Mouse (Mus musculus): Measurements from ENCODE around the gene Gpatch3.

The Gpatch3 gene

DNA sequence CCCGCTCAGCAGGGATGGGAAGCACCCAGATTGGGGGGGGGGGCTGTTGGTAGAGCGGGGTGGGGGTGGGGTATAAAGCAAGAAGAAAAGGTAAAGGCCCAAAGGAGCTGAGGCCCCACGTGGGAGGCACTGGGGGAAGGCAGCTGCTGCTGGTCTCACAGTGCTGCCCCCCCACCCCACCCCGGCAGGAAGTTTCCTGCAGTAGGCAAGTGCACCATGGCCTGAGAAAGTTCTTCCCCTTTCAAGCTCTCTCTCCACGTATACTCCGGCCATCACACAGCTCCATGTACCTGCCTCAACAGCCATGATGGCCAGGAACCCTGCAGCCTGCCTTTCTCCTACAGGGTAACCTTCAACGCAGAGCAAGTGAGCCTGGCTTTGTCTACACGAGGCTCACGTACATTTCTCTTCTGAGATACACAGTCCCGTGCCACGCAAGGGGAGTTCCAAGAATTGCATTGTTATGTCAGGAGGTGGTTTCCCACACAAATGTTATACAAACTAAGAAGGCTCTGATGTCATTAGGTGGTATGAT lies 47.7 kb downstream of the Gpatch3 start:
- DNase-seq = no peak

- DNase-seq = no peak
These were observed 50.3 kb downstream of the Gpatch3 start for GRCm38 (mm10) chr4:133624830-133625229.

DNA sequence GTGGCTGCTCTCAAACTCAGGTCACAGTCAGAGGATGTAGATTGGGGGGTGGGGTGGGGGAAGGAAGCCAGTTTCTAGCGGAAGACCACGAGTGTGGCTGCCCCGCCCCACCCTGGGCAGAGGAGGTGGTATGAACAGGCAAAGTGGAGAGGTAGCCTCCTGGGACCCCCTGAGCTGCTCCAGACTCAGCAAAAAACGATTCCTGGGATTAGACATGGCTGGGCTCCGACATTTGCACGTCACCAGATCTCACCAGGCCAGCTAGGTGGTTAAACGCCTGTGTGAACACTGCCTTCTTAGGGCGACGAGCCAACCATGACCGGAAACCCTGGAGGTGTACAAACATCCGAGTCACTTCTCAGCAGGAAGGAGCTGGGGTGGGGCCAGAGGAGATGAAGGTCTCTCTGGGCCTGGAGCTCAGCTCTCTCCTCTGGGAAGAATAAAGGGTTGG lies 51.1 kb downstream of the Gpatch3 start:
- DNase-seq = peak; percentile 75

- DNase-seq = no peak
These were observed 51.7 kb downstream of the Gpatch3 start for GRCm38 (mm10) chr4:133626221-133626620.

- no peak for DNase-seq
These were observed 52.1 kb downstream of the Gpatch3 start for GRCm38 (mm10) chr4:133626621-133627020.

- DNase-seq = no peak
These were observed 52.5 kb downstream of the Gpatch3 start for GRCm38 (mm10) chr4:133627039-133627438.

GRCm38 (mm10) chr4:133628517-133628916 lies 54.0 kb downstream of the Gpatch3 start:
- no peak for DNase-seq

GRCm38 (mm10) chr4:133629191-133629590 lies 54.6 kb downstream of the Gpatch3 start:
- DNase-seq = no peak

GRCm38 (mm10) chr4:133630326-133630920 lies 55.9 kb downstream of the Gpatch3 start:
- no peak for DNase-seq

DNA sequence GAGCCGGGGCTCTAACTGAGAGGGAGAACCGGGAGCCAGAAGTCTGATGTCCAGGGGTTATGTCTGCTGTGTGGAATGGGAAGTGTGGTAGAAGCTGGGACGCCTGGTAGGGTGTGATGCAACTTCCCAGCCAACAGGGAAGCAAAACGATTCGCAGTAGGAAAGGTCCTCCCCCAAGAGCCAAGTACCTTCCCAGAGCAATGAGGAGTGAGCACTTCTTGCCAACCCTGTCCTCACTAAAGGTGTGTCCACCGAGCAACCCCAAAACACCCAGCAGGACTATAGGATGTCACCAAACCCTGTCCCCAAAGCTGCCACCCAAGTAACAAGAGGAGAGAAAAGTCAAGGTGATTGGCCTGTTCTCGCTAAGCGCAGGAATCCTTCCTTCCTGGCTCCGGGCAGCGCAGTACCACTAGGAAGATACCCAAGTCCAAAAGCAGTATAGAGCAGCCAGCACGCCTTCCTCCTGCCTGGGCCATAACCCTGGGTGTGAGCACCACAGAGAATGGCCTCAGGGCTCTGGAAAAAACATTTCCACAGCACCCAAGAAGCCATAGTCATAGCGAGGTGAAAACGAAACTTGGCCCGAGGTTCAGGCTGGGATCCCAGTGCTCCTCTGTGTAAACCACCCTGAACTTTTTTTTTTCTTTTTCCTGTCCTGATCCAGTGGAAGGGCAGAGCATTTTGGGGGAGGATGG lies 56.7 kb downstream of the Gpatch3 start:
- DNase-seq = peak; percentile 42

- DNase-seq = peak; percentile 55
These were observed 57.3 kb downstream of the Gpatch3 start for GRCm38 (mm10) chr4:133631769-133632411.

DNA sequence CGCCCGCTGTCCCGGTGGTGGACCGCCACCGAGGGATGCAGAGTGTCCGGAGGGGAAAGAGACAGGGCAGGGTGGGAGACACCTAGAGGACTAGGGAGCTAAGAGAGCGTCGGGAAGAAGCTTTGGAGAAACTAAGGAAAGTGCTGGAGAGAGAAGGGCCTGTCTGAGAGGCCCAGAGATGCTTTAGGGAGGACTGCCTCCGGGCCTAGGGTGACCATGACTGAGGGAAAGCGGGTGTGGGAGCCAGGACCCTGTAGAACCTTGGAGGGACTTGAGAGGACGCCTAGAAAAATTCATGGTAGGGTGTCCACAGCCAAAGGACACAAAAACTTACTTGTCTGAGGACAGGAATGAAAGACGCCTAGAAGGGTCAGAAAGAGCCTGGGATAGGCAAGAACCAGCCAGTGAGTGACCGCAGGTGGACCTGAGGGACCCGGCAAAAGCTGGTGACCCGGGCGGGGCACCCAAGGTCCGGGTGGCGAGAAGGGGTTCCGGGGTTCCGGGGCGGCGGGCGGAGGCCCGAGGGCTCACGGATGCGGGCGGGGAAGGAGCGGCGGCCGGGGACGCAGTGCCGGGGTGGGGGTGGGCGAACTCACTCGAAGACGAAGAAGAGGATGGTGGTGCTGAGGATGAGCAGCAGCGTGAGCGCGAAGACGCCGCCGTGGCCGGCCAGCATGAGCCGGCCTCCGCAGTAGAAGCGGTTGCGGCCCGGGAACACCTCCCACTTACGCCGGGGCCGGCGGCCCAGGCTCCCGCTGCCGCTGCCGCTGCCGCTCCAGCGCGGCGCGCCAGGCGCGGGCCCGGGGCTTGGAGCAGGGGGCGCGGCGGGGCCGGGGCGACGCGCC lies 58.2 kb downstream of the Gpatch3 start:
- DNase-seq = no peak

DNA sequence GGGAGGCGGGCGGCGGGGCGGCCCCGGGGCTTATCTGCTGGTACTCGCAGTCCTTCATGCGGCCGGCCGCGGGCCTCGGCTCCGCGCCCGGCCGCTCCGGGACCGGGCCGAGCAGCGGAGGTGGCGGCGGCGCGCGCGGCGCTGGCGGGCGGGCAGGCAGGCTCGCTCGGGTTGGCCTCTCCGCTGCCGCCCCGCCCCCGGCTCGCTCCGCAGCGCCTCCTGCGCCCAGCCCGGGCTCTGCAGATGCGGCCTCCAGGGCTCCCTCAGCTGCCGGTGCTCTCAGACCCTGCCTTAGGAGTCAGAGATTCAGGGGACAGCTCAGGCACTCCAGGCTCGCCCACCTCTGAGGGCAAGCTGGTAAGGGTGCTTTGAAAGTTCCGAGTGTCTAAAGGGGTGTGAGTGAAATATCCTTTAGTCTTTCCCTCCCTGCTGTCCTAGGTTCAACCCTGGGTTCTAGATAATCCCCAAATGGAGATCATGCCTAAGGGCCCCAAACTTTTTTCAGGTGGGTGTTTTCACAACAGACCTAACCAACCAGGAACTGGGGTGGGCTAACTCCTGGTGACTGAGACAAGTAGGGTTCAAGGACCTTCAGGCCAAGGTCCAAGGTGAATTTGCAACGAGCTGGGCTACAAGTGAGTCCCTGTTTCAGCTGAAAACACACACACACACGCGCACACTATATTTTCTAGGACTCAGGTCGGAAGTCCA lies 58.9 kb downstream of the Gpatch3 start:
- peak; percentile 92 for DNase-seq
